Mouse (Mus musculus): ENCODE data around the gene Zfp488. TPM values are rescaled to one million over a fixed set of nuclear protein-coding genes. Genes with fewer than 3 reads are reported as not detected.

The Zfp488 gene
- 0.24 TPM for polyA plus RNA-seq (2014; fragmentation: Illumina TruSeq; extraction: RNeasy Lipid Tissue Mini Kit (QIAGEN cat#74804); ENCODE audit: low read depth, low replicate concordance)

GRCm38 (mm10) chr14:33978604-33979059, at the start of gene Zfp488:
Gene Zfp488 (minus strand): TSS chr14:33978764.

GRCm38 (mm10) chr14:34016381-34016780, 37.8 kb upstream of the Zfp488 start, which contains the start of gene Gm5460:
Gene Gm5460 (plus strand): TSS chr14:34016758.

GRCm38 (mm10) chr14:34015063-34015462, 36.5 kb upstream of the Zfp488 start, which contains the start of gene Gm30083:
Gene Gm30083 (minus strand): TSS chr14:34015182.

GRCm38 (mm10) chr14:33953761-33954160, 24.8 kb downstream of the Zfp488 start, which contains the start of gene Rbp3:
Gene Rbp3 (plus strand): TSS chr14:33954003.

GRCm38 (mm10) chr14:33940739-33941138, 37.8 kb downstream of the Zfp488 start, which contains the start of gene Gdf2:
Gene Gdf2 (plus strand): TSS chr14:33941039.

GRCm38 (mm10) chr14:33923168-33924070, 55.1 kb downstream of the Zfp488 start, which contains the start of gene Gdf10:
Gene Gdf10 (plus strand): TSS chr14:33923587.

Other genes with a start within 250 kb of the Zfp488 start
- gene Gdf10, start 55.2 kb downstream of the Zfp488 start, polyA plus RNA-seq (2014; fragmentation: Illumina TruSeq; extraction: RNeasy Lipid Tissue Mini Kit (QIAGEN cat#74804); ENCODE audit: low read depth, low replicate concordance), result 0.18 TPM
- not detected for gene Gdf2, start 37.7 kb downstream of the Zfp488 start, polyA plus RNA-seq (2014; fragmentation: Illumina TruSeq; extraction: RNeasy Lipid Tissue Mini Kit (QIAGEN cat#74804); ENCODE audit: low read depth, low replicate concordance)
- gene Rbp3, start 24.8 kb downstream of the Zfp488 start, polyA plus RNA-seq (2014; fragmentation: Illumina TruSeq; extraction: RNeasy Lipid Tissue Mini Kit (QIAGEN cat#74804); ENCODE audit: low read depth, low replicate concordance), result not detected
- 37.4 TPM for gene Gm30083, start 36.4 kb upstream of the Zfp488 start, polyA plus RNA-seq (2014; fragmentation: Illumina TruSeq; extraction: RNeasy Lipid Tissue Mini Kit (QIAGEN cat#74804); ENCODE audit: low read depth, low replicate concordance)
- gene Gm5460, start 38.0 kb upstream of the Zfp488 start, polyA plus RNA-seq (2014; fragmentation: Illumina TruSeq; extraction: RNeasy Lipid Tissue Mini Kit (QIAGEN cat#74804); ENCODE audit: low read depth, low replicate concordance), result 34.0 TPM
- gene Antxrl, start 73.9 kb upstream of the Zfp488 start, polyA plus RNA-seq (2014; fragmentation: Illumina TruSeq; extraction: RNeasy Lipid Tissue Mini Kit (QIAGEN cat#74804); ENCODE audit: low read depth, low replicate concordance), result 118 TPM
- 0.14 TPM for gene Anxa8, start 107.2 kb upstream of the Zfp488 start, polyA plus RNA-seq (2014; fragmentation: Illumina TruSeq; extraction: RNeasy Lipid Tissue Mini Kit (QIAGEN cat#74804); ENCODE audit: low read depth, low replicate concordance)
- 4.1 TPM for gene A630023A22Rik, start 124.0 kb upstream of the Zfp488 start, polyA plus RNA-seq (2014; fragmentation: Illumina TruSeq; extraction: RNeasy Lipid Tissue Mini Kit (QIAGEN cat#74804); ENCODE audit: low read depth, low replicate concordance)
- 0.06 TPM for gene Npy4r, start 173.7 kb upstream of the Zfp488 start, polyA plus RNA-seq (2014; fragmentation: Illumina TruSeq; extraction: RNeasy Lipid Tissue Mini Kit (QIAGEN cat#74804); ENCODE audit: low read depth, low replicate concordance)
- gene Gprin2, start 222.9 kb upstream of the Zfp488 start, polyA plus RNA-seq (2014; fragmentation: Illumina TruSeq; extraction: RNeasy Lipid Tissue Mini Kit (QIAGEN cat#74804); ENCODE audit: low read depth, low replicate concordance), result 0.06 TPM
- 0.24 TPM for gene Syt15, start 240.8 kb upstream of the Zfp488 start, polyA plus RNA-seq (2014; fragmentation: Illumina TruSeq; extraction: RNeasy Lipid Tissue Mini Kit (QIAGEN cat#74804); ENCODE audit: low read depth, low replicate concordance)

All from testis, adult 10 weeks (tissue).